Mouse (Mus musculus) yolk sac, embryonic 10.5 days (tissue): ENCODE measurements around the gene Sox8.

Experiments
- DNase-seq: peaks from one replicate; pipeline ENCODE4 v3.0.0-alpha.2; 2017; ENCODE audit warnings: low spot score

Gene Sox8

GRCm38 (mm10) chr17:25579332-25580047 is 9.0 kb upstream of the Sox8 start:
- peak; percentile 7 for DNase-seq

DNA sequence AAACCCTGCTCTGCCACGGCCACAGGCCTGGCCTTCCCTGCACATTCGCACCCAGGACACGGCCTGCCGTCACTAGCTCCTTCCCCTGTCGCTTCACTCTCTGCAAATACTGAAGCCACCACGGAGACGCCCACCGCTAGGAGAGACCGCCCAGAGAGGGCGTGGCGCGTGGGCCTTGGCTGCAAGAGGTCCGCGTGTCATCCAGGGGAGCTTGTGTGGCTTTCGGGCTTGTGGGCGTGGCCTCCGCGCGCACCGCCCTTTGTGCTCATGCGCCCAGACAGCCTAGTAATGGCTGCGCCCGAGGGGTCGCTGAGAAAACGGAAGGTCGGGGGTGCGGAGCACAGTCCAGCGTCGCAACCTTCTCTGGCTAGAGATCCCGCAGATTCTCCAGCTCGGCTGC is 8.4 kb upstream of the Sox8 start, which contains the start of gene Lmf1:
Gene Lmf1, plus strand, starts transcription at position 166 of the 400 bp plus-strand sequence.
- peak; percentile 96 for DNase-seq

- no peak for DNase-seq
Observed at GRCm38 (mm10) chr17:25577702-25578101, 7.2 kb upstream of the Sox8 start.

DNA sequence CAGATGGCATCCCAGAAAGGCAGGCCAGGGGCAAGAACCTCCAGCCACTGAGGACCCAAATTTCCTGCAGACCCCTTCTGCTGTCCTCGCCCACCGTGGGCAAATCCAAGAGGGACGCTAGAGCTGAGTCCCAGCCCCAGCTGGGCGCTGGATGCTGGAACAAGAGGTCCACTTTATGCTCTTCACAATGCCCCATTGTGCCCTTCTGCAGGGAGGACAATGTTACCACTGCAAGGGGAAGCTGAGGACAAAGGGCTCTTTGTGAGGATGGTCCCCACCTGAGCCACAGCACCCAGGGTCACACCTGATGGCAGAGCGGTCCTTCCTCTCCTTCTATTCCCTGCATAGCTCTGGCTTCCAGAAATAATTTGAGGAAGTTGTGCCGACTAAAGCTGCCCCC is 6.8 kb upstream of the Sox8 start:
- no peak for DNase-seq

DNA sequence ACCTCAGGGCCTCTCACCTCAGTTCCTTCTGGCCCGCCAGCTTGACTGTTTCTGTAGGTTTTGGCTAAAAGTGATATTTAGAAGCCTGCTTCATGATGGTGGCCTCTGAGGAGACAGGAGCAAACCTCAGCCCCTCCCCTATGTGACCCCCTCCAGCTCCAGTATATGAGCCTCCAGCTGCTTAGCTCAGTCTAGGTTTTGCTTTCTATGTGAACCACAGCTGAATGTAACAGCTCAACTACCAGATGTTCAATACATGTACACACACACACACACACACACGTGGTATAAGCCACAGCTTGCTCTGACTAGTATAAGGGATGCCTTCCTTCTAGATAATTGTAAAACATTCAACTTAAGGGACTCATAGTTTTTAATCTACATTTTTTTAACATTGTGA is 5.5 kb upstream of the Sox8 start:
- no peak for DNase-seq

DNA sequence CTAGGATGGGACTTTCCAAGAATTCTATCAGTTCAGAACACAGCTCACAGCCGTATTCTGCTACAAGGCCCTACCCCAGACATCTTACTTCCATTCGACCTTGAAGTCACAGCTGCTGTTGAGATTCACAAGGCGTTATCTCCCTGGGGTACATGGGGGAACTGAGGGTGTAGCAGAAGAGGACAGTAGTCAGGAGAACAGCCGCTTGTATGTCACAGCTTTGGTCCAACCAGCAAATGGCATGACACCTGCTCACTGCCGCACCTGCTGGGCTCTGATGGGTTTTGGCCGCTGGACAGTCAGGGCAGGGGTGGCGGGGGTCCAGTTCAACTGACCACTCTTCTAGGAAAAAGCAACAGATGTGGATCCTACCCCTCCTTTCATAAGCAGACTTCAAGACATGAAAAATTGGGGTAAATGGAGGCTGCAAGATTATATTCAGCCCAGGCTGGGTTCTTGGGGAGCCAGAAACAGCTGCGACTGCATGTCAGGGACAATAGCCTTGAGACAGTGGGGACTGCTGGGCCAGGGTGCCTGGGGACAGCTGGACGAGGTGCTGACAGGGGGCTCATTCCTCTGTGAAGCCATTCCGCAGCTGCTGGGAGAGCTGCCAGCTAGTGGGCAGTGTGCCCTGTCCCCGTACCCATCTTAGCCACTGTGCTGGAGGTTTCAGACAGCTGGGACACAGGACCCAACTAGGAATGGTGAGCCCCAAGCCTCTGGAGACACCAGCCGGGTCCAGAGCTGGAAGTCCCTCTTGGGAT is 4.9 kb upstream of the Sox8 start:
- DNase-seq: no peak

DNA sequence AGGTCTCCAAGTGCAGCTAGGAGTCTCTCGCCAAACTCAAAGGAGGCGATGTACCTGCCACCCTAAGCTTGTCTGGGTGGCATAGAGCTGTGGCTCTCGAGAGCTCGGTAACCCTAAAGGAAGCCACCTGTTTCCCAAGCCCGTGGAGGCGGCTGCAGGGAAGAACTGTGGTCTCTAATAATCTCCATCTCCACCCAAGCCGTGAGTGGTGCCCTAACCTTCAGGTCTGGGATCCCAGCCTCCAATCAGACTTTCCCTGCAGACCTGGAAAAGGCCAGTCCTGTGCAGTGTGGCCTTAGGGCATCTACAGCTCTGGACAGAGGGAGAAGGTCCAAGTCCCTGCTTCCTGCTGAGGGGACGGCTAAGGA is 951 bp upstream of the Sox8 start:
- no peak for DNase-seq

GRCm38 (mm10) chr17:25569833-25570647 is 446 bp downstream of the Sox8 start:
- no peak for DNase-seq

DNA sequence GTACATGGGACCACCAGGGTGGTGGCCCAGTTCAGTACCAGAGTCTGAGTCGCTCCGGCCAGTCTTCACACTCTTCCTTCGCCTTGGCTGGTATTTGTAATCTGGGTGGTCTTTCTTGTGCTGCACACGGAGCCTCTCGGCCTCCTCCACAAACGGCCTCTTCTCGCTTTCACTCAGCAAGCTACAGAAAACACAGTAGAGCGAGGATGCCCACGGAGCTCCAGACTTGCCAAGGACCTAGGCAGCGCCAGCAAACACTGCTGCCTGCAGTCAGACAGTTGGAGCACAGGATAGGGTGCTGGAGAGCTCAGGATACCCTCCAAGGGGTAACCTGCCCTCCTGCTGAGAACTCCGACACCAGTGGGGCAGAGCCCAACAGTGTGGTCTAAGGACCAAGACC is 1.6 kb downstream of the Sox8 start:
- no peak for DNase-seq

- DNase-seq: no peak
Observed at GRCm38 (mm10) chr17:25568206-25568605, 2.3 kb downstream of the Sox8 start.

DNA sequence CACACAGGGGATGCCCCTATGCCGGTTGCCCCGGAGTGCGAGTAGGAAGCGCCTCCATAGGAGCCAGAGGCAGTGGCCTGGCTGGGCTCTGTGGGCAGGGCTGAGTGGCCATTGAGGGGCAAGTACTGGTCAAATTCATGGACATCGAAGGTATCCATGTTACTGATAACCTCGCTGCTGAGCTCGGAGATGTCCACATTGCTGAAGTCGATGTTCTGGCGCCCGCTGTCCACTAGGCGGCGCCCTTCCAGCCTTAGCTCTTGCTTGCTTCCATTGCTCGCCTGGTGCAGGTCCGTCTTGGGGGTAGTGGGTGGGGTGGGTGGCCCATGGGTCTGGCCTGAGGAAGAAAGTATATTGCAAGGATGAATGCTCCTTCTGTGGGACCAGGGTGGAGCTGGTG is 2.7 kb downstream of the Sox8 start:
- peak; percentile 28 for DNase-seq

GRCm38 (mm10) chr17:25567261-25567660 is 3.2 kb downstream of the Sox8 start:
- no peak for DNase-seq

DNA sequence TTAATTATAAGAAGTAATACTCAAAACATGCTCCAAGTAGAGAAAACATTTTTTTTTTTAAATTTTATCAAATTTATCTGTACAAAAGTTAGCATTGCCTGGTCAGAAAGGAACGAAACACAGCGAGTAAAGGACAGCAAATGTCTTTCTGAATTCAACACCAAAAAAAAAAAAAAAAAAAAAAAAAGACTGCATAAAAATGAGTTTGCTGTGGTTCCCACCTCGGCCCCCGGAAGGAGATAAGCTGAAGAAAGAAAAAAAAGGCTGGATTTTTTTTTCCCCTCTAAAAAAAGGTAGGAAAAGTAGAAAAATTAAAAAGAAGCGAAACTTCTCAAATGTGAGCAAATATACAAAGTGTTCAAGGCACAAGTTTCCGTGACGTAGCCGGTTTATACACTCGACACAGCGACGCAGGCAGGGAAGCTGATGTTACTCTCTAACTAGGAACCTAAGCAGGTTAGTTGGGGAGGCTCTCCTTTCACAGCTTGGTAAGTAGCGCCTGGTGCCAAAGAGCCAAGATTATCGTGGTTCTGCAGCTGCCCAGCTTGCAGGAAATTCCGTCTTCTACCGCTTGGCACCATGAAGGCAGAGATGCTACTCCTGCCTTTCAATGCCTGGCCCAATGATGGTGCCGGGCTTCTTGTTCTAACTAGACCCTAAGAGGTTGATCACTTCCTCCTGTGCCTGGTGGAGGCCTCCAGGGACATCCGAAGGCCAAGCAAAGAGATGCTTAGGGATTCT is 4.5 kb downstream of the Sox8 start:
- no peak for DNase-seq

- peak; percentile 45 for DNase-seq
Observed at GRCm38 (mm10) chr17:25565244-25565643, 5.2 kb downstream of the Sox8 start.

GRCm38 (mm10) chr17:25564481-25564880 is 6.0 kb downstream of the Sox8 start:
- no peak for DNase-seq

- no peak for DNase-seq
Observed at GRCm38 (mm10) chr17:25561223-25562028, 9.1 kb downstream of the Sox8 start.

DNA sequence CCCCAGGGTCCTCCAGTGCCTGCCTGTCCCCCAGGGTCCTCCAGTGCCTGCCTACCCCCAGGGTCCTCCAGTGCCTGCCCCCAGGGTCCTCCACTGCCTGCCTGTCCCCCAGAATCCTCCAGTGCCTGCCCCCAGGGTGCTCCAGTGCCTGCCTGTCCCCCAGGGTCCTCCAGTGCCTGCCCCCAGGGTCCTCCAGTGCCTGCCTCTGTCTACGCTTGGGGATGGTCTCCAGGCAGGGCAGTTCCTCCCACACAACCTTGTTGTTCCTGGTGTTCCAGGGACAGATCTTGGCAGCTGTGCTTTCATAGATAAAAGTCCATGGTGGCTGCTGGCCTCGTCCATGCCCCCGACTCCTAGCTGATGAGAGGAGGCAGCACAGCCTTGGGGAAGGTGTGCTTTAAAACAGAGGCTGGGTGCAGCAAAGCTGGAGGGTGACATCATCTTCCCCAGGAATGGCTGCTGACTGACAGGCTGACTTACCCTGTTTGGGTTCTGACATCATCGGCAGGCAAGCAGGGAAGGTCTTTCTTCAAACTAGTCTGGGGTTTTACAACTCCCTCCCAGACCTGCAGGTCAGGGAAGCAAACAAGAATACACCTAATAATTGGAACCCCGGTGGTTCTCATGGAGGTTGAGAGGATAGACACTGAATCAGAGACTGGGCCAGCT is 9.8 kb downstream of the Sox8 start:
- no peak for DNase-seq

DNA sequence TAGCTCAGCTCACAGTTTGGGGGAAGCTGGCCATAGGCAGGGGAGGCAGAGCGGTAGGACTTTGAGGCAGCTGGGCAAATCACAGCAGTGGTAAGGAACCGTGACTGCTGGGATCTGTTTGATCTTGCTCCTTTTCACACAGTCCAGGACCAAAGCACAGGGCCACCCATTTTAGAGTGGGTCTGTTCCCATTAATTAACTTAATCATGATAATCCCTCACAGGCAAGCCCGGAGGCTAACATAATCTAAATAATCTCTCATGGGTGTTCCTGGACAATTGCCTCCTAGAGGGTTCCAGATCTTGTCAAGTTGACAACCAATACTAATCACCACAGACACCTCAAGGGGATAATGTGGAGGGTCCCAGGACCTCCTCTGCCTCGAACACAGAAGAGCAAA is 10.9 kb downstream of the Sox8 start:
- DNase-seq: no peak

DNA sequence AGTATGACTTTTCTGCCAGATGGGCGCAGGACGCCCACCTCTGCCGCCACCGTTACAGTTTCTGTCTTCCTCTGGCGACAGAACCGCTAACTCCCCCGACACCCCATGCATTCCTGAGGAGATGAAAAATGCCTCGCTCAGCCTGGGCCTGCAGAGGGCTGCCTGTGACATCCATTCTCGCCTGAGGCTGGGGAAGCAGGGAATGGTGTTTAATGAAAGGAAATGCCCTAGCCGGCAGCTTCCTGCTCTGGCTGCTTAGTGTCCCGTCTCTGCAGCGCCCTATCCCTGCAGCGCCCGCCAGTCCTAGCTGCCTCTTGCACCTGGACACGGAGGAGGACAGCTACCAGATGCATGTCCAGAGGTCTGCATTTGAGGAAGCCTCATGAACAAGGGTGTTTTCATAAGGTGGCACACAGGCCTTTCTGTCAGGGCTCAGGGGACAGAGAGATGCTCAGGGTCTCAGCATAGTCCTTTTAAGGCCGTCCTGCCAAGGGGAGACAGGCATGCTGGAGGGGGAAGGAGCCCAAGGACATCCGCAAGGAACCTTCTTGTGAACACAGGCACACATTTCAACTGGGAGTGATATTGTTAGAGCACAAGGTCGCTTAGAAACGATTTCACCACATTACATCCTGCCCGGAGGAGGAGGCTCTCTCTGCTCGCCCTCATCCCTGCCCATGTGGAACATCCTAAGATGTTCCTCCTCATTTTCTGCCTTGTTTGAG is 13.7 kb downstream of the Sox8 start:
- DNase-seq: peak; percentile 17
